Mouse (Mus musculus): ENCODE results near the gene Mpp4.

GRCm38 (mm10) chr1:59157846-59158245 is 5.3 kb downstream of the Mpp4 start:
- TF ChIP-seq CTCF (IDR thresholded peaks at IDR 0.05; ENCODE audit: low read depth, low read length) (no peak), GATA1 (IDR thresholded peaks at IDR 0.05; ENCODE audit: borderline replicate concordance, low read length) (no peak), POLR2AphosphoS5 (IDR thresholded peaks at IDR 0.05; ENCODE audit: insufficient replicate concordance, low read depth, low read length) (no peak)

Data from G1E (cell line).